Mouse (Mus musculus): ENCODE measurements around the gene Slc41a2. TPM values are rescaled to one million over a fixed set of nuclear protein-coding genes. Genes with fewer than 3 reads are reported as not detected.

The Slc41a2 gene
- total and polyA plus RNA-seq, 2 experiments from 2014 or later = 0.45 to 5.6 TPM

DNA sequence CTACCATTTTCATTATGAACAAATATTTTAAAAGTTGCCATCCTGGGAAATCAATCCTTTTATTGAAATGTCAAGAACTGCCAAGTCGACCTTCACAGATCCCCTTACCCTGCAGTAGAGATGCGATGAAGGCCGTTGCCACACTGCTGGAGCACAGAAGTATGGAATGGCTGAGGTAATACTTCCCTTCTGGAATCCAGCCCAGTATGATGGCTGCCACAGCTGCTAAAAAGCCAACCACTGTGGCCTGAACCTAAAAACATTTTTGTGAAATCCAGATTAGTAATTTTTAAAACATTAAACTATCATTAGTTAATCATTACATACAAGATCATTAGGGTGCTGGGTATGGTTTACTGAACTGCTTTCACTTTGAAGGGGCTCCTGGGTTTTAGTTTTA lies 36.6 kb downstream of the Slc41a2 start:
- Histone ChIP-seq H3K27ac (ENCODE audit: low read depth) (no peak overlapping the region), H3K9me3 (replicated peaks; ENCODE audit: control insufficient read depth, low read length) (no peaks in the 10 kb centered on the region), H3K36me3 (replicated peaks; ENCODE audit: control insufficient read depth, insufficient read depth, low read length) (no peaks in the 10 kb centered on the region), H3K4me1 (ENCODE audit: control insufficient read depth, insufficient read depth) (no peaks in the 10 kb centered on the region), H3K4me3 (ENCODE audit: low read depth, low read length) (no peak overlapping the region), H3K27me3 (ENCODE audit: control insufficient read depth, insufficient read depth, low read length) (no peaks in the 10 kb centered on the region), H3K9ac (replicated peaks; ENCODE audit: low read depth, low read length) (no peak overlapping the region), H3K4me2 (ENCODE audit: low read depth, low read length) (no peak overlapping the region)
- DNase-seq (ENCODE audit: low spot score) (no peak), ATAC-seq (ENCODE audit: insufficient read depth, low read depth) (no peak)
- 26% methylated on average over 3 of the region's 3 CpGs for WGBS
- TF ChIP-seq CTCF (IDR thresholded peaks at IDR 0.05; ENCODE audit: low read depth) (no peak), EP300 (IDR thresholded peaks at IDR 0.05; ENCODE audit: low read depth) (no peak)

DNA sequence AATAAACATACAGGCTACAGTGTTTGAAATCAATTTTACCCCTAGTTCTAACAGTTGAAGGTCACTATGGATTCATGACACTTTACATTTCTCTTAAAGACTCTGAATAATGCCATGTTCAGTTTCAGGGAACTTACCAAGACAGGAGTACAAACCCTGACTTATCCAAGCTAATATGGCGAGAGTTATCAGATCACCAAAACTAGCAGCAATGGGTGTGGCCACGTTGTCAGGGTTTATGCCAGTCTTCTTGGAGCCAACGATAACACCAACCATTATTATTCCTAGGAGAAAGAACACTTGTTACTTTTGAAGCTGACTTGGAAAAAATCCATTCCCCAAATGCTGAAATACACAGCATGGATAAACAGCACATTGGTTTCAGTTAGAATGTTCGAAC lies 40.7 kb downstream of the Slc41a2 start:
- H3K27ac ChIP-seq (ENCODE audit: low read depth) = no peak overlapping the region
- H3K4me2 ChIP-seq (ENCODE audit: low read depth, low read length) = no peak overlapping the region
- no peaks in the 10 kb centered on the region for H3K4me1 ChIP-seq (ENCODE audit: control insufficient read depth, insufficient read depth)
- H3K4me3 ChIP-seq (ENCODE audit: low read depth, low read length) = no peak overlapping the region
- no peaks in the 10 kb centered on the region for H3K27me3 ChIP-seq (ENCODE audit: control insufficient read depth, insufficient read depth, low read length)
- no peak for ATAC-seq (ENCODE audit: insufficient read depth, low read depth)
- 71% methylated on average over 4 of the region's 4 CpGs for WGBS
- no peak for TF ChIP-seq CTCF (IDR thresholded peaks at IDR 0.05; ENCODE audit: low read depth)
- TF ChIP-seq EP300 (IDR thresholded peaks at IDR 0.05; ENCODE audit: low read depth) = no peak
- H3K9ac ChIP-seq (replicated peaks; ENCODE audit: low read depth, low read length) = no peak overlapping the region
- H3K9me3 ChIP-seq (replicated peaks; ENCODE audit: control insufficient read depth, low read length) = no peaks in the 10 kb centered on the region
- no peak for DNase-seq (ENCODE audit: low spot score)
- no peaks in the 10 kb centered on the region for H3K36me3 ChIP-seq (replicated peaks; ENCODE audit: control insufficient read depth, insufficient read depth, low read length)

DNA sequence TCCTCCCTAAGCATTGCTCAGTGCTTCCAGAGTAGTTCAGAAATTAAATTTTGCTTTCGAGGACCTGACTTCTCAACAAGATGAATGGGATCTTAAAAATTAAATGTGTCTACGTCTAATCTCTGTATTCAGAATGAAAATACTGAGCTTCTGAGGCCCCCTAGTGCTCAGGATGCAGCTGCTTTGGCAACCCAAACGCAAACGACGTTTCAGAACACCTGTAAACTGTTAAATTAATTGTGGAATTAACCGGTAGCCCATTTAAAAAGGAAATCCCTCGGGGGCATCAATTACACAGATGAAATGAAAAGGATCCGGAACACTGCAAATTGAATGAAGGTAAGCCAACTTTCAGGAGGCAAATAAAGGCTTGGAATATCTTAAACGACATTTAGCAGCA lies 42.9 kb downstream of the Slc41a2 start:
- no peaks in the 10 kb centered on the region for H3K36me3 ChIP-seq (replicated peaks; ENCODE audit: control insufficient read depth, insufficient read depth, low read length)
- TF ChIP-seq CTCF (IDR thresholded peaks at IDR 0.05; ENCODE audit: low read depth) = peak; percentile 47
- TF ChIP-seq EP300 (IDR thresholded peaks at IDR 0.05; ENCODE audit: low read depth) = no peak
- H3K27ac ChIP-seq (ENCODE audit: low read depth) = no peak overlapping the region
- no peaks in the 10 kb centered on the region for H3K9me3 ChIP-seq (replicated peaks; ENCODE audit: control insufficient read depth, low read length)
- H3K9ac ChIP-seq (replicated peaks; ENCODE audit: low read depth, low read length) = no peak overlapping the region
- no peaks in the 10 kb centered on the region for H3K4me1 ChIP-seq (ENCODE audit: control insufficient read depth, insufficient read depth)
- 46% methylated on average over 9 of the region's 9 CpGs for WGBS
- DNase-seq (ENCODE audit: low spot score) = no peak
- H3K4me3 ChIP-seq (ENCODE audit: low read depth, low read length) = no peak overlapping the region
- no peak overlapping the region for H3K4me2 ChIP-seq (ENCODE audit: low read depth, low read length)
- ATAC-seq (ENCODE audit: insufficient read depth, low read depth) = no peak
- H3K27me3 ChIP-seq (ENCODE audit: control insufficient read depth, insufficient read depth, low read length) = no peaks in the 10 kb centered on the region

DNA sequence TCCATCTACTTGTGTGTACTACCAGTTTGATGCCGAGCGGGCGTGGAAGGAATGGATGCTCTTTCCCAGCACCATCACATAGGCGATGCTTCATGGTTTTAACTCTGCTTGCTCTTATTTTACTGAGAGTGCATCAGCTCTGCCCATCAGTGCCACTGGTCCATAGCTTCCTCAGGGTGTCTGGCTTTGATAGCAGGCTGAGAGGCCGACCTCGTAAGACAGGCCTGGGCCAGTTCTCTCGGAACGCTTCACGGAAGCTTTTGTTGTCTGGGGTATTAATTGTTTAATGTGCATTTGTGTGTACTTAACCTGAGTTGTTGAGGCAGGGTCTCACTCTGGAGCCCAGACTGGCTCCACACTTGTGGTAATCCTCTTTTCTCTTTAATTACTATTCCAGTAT lies 44.3 kb downstream of the Slc41a2 start:
- TF ChIP-seq CTCF (IDR thresholded peaks at IDR 0.05; ENCODE audit: low read depth) = no peak
- TF ChIP-seq EP300 (IDR thresholded peaks at IDR 0.05; ENCODE audit: low read depth) = no peak
- WGBS = 85% methylated on average over 9 of the region's 9 CpGs
- H3K4me3 ChIP-seq (ENCODE audit: low read depth, low read length) = no peak overlapping the region

DNA sequence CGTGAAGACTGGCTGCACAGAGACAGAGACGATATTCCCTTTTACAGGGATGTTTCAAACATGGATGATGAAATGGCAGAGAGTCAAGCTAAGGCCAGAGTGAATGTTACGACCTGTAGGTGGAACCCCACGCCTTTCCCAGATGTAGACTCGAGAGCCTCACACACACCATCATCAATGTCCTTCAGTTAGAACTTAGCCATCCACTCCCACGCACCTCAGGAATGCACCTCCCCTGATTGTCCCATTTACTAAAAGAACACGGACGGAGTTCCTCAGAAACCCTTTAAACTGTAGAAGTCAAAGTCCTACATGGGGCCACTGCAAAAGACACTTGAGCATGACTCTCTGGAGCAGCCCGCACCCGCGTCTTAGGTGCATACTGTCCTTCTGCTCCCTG lies 46.0 kb downstream of the Slc41a2 start:
- no peak overlapping the region for H3K4me3 ChIP-seq (ENCODE audit: low read depth, low read length)
- no peak for ATAC-seq (ENCODE audit: insufficient read depth, low read depth)
- 67% methylated on average over 11 of the region's 11 CpGs for WGBS
- H3K4me2 ChIP-seq (ENCODE audit: low read depth, low read length) = no peak overlapping the region
- no peaks in the 10 kb centered on the region for H3K27me3 ChIP-seq (ENCODE audit: control insufficient read depth, insufficient read depth, low read length)
- no peaks in the 10 kb centered on the region for H3K4me1 ChIP-seq (ENCODE audit: control insufficient read depth, insufficient read depth)
- H3K9me3 ChIP-seq (replicated peaks; ENCODE audit: control insufficient read depth, low read length) = no peaks in the 10 kb centered on the region
- H3K36me3 ChIP-seq (replicated peaks; ENCODE audit: control insufficient read depth, insufficient read depth, low read length) = no peaks in the 10 kb centered on the region
- TF ChIP-seq CTCF (IDR thresholded peaks at IDR 0.05; ENCODE audit: low read depth) (no peak), EP300 (IDR thresholded peaks at IDR 0.05; ENCODE audit: low read depth) (no peak)
- no peak overlapping the region for H3K9ac ChIP-seq (replicated peaks; ENCODE audit: low read depth, low read length)
- H3K27ac ChIP-seq (ENCODE audit: low read depth) = no peak overlapping the region
- no peak for DNase-seq (ENCODE audit: low spot score)

More for the DNA sequence above, 44.3 kb downstream of the Slc41a2 start:
- H3K9ac ChIP-seq (replicated peaks; ENCODE audit: low read depth, low read length) = no peak overlapping the region
- no peaks in the 10 kb centered on the region for H3K9me3 ChIP-seq (replicated peaks; ENCODE audit: control insufficient read depth, low read length)
- H3K36me3 ChIP-seq (replicated peaks; ENCODE audit: control insufficient read depth, insufficient read depth, low read length) = no peaks in the 10 kb centered on the region
- ATAC-seq (ENCODE audit: insufficient read depth, low read depth) (no peak), DNase-seq (ENCODE audit: low spot score) (no peak)
- no peak overlapping the region for H3K4me2 ChIP-seq (ENCODE audit: low read depth, low read length)
- H3K4me1 ChIP-seq (ENCODE audit: control insufficient read depth, insufficient read depth) = no peaks in the 10 kb centered on the region
- no peaks in the 10 kb centered on the region for H3K27me3 ChIP-seq (ENCODE audit: control insufficient read depth, insufficient read depth, low read length)
- H3K27ac ChIP-seq (ENCODE audit: low read depth) = no peak overlapping the region

DNA sequence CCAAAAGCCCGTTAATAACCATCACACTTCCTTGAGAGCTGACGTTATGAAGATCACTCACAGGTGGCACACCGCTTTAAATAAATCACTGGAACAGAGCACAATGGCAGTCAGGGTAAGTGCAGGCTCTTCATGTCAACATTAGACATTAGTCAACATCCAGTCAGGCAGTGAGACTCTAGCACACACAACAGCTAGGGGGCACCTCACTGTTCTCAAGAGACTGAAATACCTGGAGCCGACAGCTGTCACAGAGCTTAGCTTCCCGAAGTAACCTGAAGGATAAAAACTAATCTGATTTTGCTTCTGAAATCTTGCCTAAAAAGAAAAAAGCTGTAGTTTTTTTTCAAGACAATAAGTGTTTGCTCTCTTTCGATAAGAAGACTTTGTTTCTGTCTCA lies 49.9 kb downstream of the Slc41a2 start:
- H3K27me3 ChIP-seq (ENCODE audit: control insufficient read depth, insufficient read depth, low read length) = no peaks in the 10 kb centered on the region
- no peaks in the 10 kb centered on the region for H3K36me3 ChIP-seq (replicated peaks; ENCODE audit: control insufficient read depth, insufficient read depth, low read length)
- H3K4me1 ChIP-seq (ENCODE audit: control insufficient read depth, insufficient read depth) = no peaks in the 10 kb centered on the region
- no peaks in the 10 kb centered on the region for H3K9me3 ChIP-seq (replicated peaks; ENCODE audit: control insufficient read depth, low read length)
- no peak overlapping the region for H3K4me3 ChIP-seq (ENCODE audit: low read depth, low read length)
- ATAC-seq (ENCODE audit: insufficient read depth, low read depth) (no peak), DNase-seq (ENCODE audit: low spot score) (no peak)
- no peak overlapping the region for H3K27ac ChIP-seq (ENCODE audit: low read depth)
- TF ChIP-seq CTCF (IDR thresholded peaks at IDR 0.05; ENCODE audit: low read depth) (0 out of 2 replicates have a peak, but pooled peaks have one; percentile 4), EP300 (IDR thresholded peaks at IDR 0.05; ENCODE audit: low read depth) (no peak)
- H3K9ac ChIP-seq (replicated peaks; ENCODE audit: low read depth, low read length) = no peak overlapping the region
- H3K4me2 ChIP-seq (ENCODE audit: low read depth, low read length) = no peak overlapping the region
- 56% methylated on average over 6 of the region's 6 CpGs for WGBS
